Mouse (Mus musculus): ENCODE measurements around the gene Gm28845. TPM values are rescaled to one million over a fixed set of nuclear protein-coding genes. Genes with fewer than 3 reads are reported as not detected.

Gm28845 gene
- polyA plus RNA-seq (2016; fragmentation: Nextera tagmentation; extraction: Ambion mirVana): not detected in 2 replicates

GRCm38 (mm10) chr1:65119438-65119837, at the start of gene Gm28845:
Gene Gm28845 (minus strand): TSS chr1:65119558.
- H3K4me3 ChIP-seq: no peak within 1 kb of the TSS
- no peaks in the 10 kb centered on the region for H3K9me3 ChIP-seq
- 81% methylated on average over 1 of the region's 1 CpGs for WGBS
- peaks cover 5% of the 10 kb centered on the region; the same call in 1 of the 2 replicates for H3K4me1 ChIP-seq
- H3K27ac ChIP-seq: no peak within 1 kb of the TSS
- H3K27me3 ChIP-seq (ENCODE audit: poor library complexity, severe bottlenecking): no peaks in the 10 kb centered on the region
- H3K36me3 ChIP-seq (replicated peaks): no peaks in the 10 kb centered on the region
- no peak for DNase-seq (ENCODE audit: extremely low spot score, low spot score)

GRCm38 (mm10) chr1:65167496-65167895, 48.1 kb upstream of the Gm28845 start:
- H3K9me3 ChIP-seq: no peaks in the 10 kb centered on the region

GRCm38 (mm10) chr1:65162210-65162609, 42.9 kb upstream of the Gm28845 start:
- no peak overlapping the region for H3K27ac ChIP-seq
- H3K27me3 ChIP-seq (ENCODE audit: poor library complexity, severe bottlenecking): no peaks in the 10 kb centered on the region
- H3K4me3 ChIP-seq: no peak overlapping the region
- DNase-seq (ENCODE audit: extremely low spot score, low spot score): no peak
- no peaks in the 10 kb centered on the region for H3K4me1 ChIP-seq
- 98% methylated on average over 1 of the region's 1 CpGs for WGBS
- H3K9me3 ChIP-seq: no peaks in the 10 kb centered on the region
- H3K36me3 ChIP-seq (replicated peaks): peaks cover 95% of the 10 kb centered on the region

More at GRCm38 (mm10) chr1:65167496-65167895, 48.1 kb upstream of the Gm28845 start:
- no peaks in the 10 kb centered on the region for H3K27me3 ChIP-seq (ENCODE audit: poor library complexity, severe bottlenecking)
- peaks cover 98% of the 10 kb centered on the region for H3K36me3 ChIP-seq (replicated peaks)
- H3K27ac ChIP-seq: no peak overlapping the region
- peaks cover 9% of the 10 kb centered on the region for H3K4me1 ChIP-seq
- H3K4me3 ChIP-seq: no peak overlapping the region
- no peak for DNase-seq (ENCODE audit: extremely low spot score, low spot score)
- 91% methylated on average over 1 of the region's 1 CpGs for WGBS

- Histone ChIP-seq H3K4me1 (no peaks in the 10 kb centered on the region), H3K27me3 (ENCODE audit: poor library complexity, severe bottlenecking) (no peaks in the 10 kb centered on the region), H3K9me3 (no peaks in the 10 kb centered on the region), H3K27ac (no peak overlapping the region), H3K4me3 (no peak overlapping the region), H3K36me3 (replicated peaks) (peaks cover 42% of the 10 kb centered on the region)
- DNase-seq (ENCODE audit: extremely low spot score, low spot score): no peak
- WGBS: 91% methylated on average over 5 of the region's 5 CpGs
Observed at GRCm38 (mm10) chr1:65156111-65156510, 36.8 kb upstream of the Gm28845 start.

- Histone ChIP-seq H3K4me1 (no peaks in the 10 kb centered on the region), H3K9me3 (no peaks in the 10 kb centered on the region), H3K4me3 (no peak overlapping the region), H3K36me3 (replicated peaks) (peaks cover 29% of the 10 kb centered on the region), H3K27me3 (ENCODE audit: poor library complexity, severe bottlenecking) (no peaks in the 10 kb centered on the region), H3K27ac (no peak overlapping the region)
- no peak for DNase-seq (ENCODE audit: extremely low spot score, low spot score)
Observed at GRCm38 (mm10) chr1:65154814-65155213, 35.5 kb upstream of the Gm28845 start.

GRCm38 (mm10) chr1:65147971-65148370, 28.6 kb upstream of the Gm28845 start:
- Histone ChIP-seq H3K4me1 (no peaks in the 10 kb centered on the region), H3K4me3 (no peak overlapping the region), H3K9me3 (no peaks in the 10 kb centered on the region), H3K36me3 (replicated peaks) (no peaks in the 10 kb centered on the region), H3K27me3 (ENCODE audit: poor library complexity, severe bottlenecking) (no peaks in the 10 kb centered on the region), H3K27ac (no peak overlapping the region)
- 90% methylated on average over 3 of the region's 3 CpGs for WGBS
- DNase-seq (ENCODE audit: extremely low spot score, low spot score): no peak

- no peak overlapping the region for H3K27ac ChIP-seq
- no peaks in the 10 kb centered on the region for H3K9me3 ChIP-seq
- no peaks in the 10 kb centered on the region for H3K27me3 ChIP-seq (ENCODE audit: poor library complexity, severe bottlenecking)
- WGBS: 94% methylated on average over 5 of the region's 5 CpGs
- DNase-seq (ENCODE audit: extremely low spot score, low spot score): no peak
- H3K4me1 ChIP-seq: no peaks in the 10 kb centered on the region
- H3K4me3 ChIP-seq: no peak overlapping the region
- H3K36me3 ChIP-seq (replicated peaks): no peaks in the 10 kb centered on the region
Observed at GRCm38 (mm10) chr1:65147326-65147725, 28.0 kb upstream of the Gm28845 start.

GRCm38 (mm10) chr1:65146601-65147000, 27.2 kb upstream of the Gm28845 start:
- Histone ChIP-seq H3K4me3 (no peak overlapping the region), H3K27me3 (ENCODE audit: poor library complexity, severe bottlenecking) (no peaks in the 10 kb centered on the region), H3K27ac (no peak overlapping the region), H3K36me3 (replicated peaks) (no peaks in the 10 kb centered on the region), H3K9me3 (no peaks in the 10 kb centered on the region), H3K4me1 (no peaks in the 10 kb centered on the region)
- WGBS: 70% methylated on average over 2 of the region's 2 CpGs
- DNase-seq (ENCODE audit: extremely low spot score, low spot score): no peak

- no peaks in the 10 kb centered on the region for H3K4me1 ChIP-seq
- H3K9me3 ChIP-seq: no peaks in the 10 kb centered on the region
- no peaks in the 10 kb centered on the region for H3K27me3 ChIP-seq (ENCODE audit: poor library complexity, severe bottlenecking)
- 90% methylated on average over 2 of the region's 2 CpGs for WGBS
- H3K4me3 ChIP-seq: no peak overlapping the region
- no peak overlapping the region for H3K27ac ChIP-seq
- DNase-seq (ENCODE audit: extremely low spot score, low spot score): no peak
- H3K36me3 ChIP-seq (replicated peaks): no peaks in the 10 kb centered on the region
Observed at GRCm38 (mm10) chr1:65144783-65145182, 25.4 kb upstream of the Gm28845 start.

- Histone ChIP-seq H3K27ac (no peak overlapping the region), H3K4me3 (no peak overlapping the region), H3K4me1 (no peaks in the 10 kb centered on the region), H3K36me3 (replicated peaks) (no peaks in the 10 kb centered on the region), H3K27me3 (ENCODE audit: poor library complexity, severe bottlenecking) (no peaks in the 10 kb centered on the region), H3K9me3 (no peaks in the 10 kb centered on the region)
- no peak for DNase-seq (ENCODE audit: extremely low spot score, low spot score)
- 89% methylated on average over 6 of the region's 6 CpGs for WGBS
Observed at GRCm38 (mm10) chr1:65137560-65137959, 18.2 kb upstream of the Gm28845 start.

GRCm38 (mm10) chr1:65132833-65133232, 13.5 kb upstream of the Gm28845 start:
- WGBS: 93% methylated on average over 1 of the region's 1 CpGs
- no peak for DNase-seq (ENCODE audit: extremely low spot score, low spot score)
- H3K36me3 ChIP-seq (replicated peaks): no peaks in the 10 kb centered on the region

GRCm38 (mm10) chr1:65131671-65132070, 12.3 kb upstream of the Gm28845 start:
- no peak for DNase-seq (ENCODE audit: extremely low spot score, low spot score)
- no peaks in the 10 kb centered on the region for H3K36me3 ChIP-seq (replicated peaks)
- no peaks in the 10 kb centered on the region for H3K4me1 ChIP-seq
- 90% methylated on average over 1 of the region's 1 CpGs for whole genome bisulfite sequencing
- H3K27me3 ChIP-seq (ENCODE audit: poor library complexity, severe bottlenecking): no peaks in the 10 kb centered on the region
- H3K4me3 ChIP-seq: no peak overlapping the region
- H3K9me3 ChIP-seq: no peaks in the 10 kb centered on the region
- no peak overlapping the region for H3K27ac ChIP-seq

More at GRCm38 (mm10) chr1:65132833-65133232, 13.5 kb upstream of the Gm28845 start:
- Histone ChIP-seq H3K27me3 (ENCODE audit: poor library complexity, severe bottlenecking) (no peaks in the 10 kb centered on the region), H3K27ac (no peak overlapping the region), H3K4me3 (no peak overlapping the region), H3K4me1 (no peaks in the 10 kb centered on the region), H3K9me3 (no peaks in the 10 kb centered on the region)

GRCm38 (mm10) chr1:65130226-65130625, 10.9 kb upstream of the Gm28845 start:
- Histone ChIP-seq H3K4me1 (no peaks in the 10 kb centered on the region), H3K27me3 (ENCODE audit: poor library complexity, severe bottlenecking) (no peaks in the 10 kb centered on the region), H3K36me3 (replicated peaks) (no peaks in the 10 kb centered on the region), H3K27ac (no peak overlapping the region), H3K9me3 (no peaks in the 10 kb centered on the region), H3K4me3 (no peak overlapping the region)
- WGBS: 88% methylated on average over 3 of the region's 3 CpGs
- DNase-seq (ENCODE audit: extremely low spot score, low spot score): no peak

GRCm38 (mm10) chr1:65129634-65130180, 10.3 kb upstream of the Gm28845 start:
- no peaks in the 10 kb centered on the region for H3K9me3 ChIP-seq
- WGBS: 89% methylated on average over 3 of the region's 3 CpGs
- no peak overlapping the region for H3K4me3 ChIP-seq
- no peak overlapping the region for H3K27ac ChIP-seq
- no peaks in the 10 kb centered on the region for H3K4me1 ChIP-seq
- no peak for DNase-seq (ENCODE audit: extremely low spot score, low spot score)
- H3K36me3 ChIP-seq (replicated peaks): no peaks in the 10 kb centered on the region
- H3K27me3 ChIP-seq (ENCODE audit: poor library complexity, severe bottlenecking): no peaks in the 10 kb centered on the region

Measured in forebrain, embryonic 10.5 days (tissue).